Mouse (Mus musculus): ENCODE data around the gene Siae.
A peak's percentile ranks its signal among the peaks of the same experiment; 100 is the strongest.

- TF ChIP-seq CTCF (IDR thresholded peaks at IDR 0.05; ENCODE audit: low read depth, low read length) = peak; percentile 52
- no peak for TF ChIP-seq POLR2A (IDR thresholded peaks at IDR 0.05; ENCODE audit: extremely low read depth, insufficient read depth, low read length)
Observed at GRCm38 (mm10) chr9:37530031-37530887, 25.2 kb upstream of the Siae start.

Data from liver, adult 2 months (tissue).